Mouse (Mus musculus): ENCODE measurements around the gene Rpl18a.

DNA sequence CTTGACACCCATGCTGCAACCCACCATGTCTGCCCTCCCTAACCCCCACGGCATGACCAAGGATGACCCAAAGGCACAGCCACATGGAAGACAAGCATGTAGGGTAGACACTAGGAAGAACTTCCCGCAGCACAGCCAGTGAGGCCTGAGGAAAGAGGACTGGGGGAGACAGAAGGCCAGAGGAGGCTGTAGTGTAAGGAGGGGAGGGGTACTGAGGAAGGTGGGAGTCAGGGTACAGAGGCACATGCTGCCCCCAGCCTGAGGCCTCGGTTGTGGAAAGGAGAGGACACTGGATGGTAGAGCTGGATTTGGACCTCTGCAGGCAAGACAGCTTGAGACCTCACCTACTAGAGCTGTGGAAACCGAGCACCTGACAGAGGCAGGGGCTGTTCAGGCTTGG, 46.3 kb downstream of the Rpl18a start:
- no peak for TF ChIP-seq CTCF (IDR thresholded peaks at IDR 0.05)
- no peak for TF ChIP-seq EP300 (IDR thresholded peaks at IDR 0.05)
